In the genomic region with DNA sequence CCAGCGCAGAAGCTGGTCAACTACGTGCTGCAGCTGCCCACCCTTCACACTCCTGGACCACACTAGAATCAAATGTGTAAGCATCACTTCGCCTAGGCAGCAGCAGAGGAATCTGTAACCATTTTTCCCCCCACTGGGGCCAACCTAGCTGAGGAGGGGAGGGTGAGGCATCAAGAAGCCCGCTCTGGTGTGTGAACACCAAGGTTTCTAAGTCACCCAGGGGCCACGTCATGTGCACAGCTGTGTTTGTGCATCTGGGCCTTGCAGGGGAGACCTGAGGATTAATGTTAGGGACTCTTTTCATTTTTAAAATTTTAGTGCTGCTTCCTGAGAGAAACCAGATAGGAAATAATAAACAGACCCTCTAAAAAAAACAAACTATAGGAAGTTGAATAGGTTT, we compare ENCODE assay signal across 21 mouse cellular contexts.
DNase-seq lines count a peak whose midpoint lies in the region; ATAC-seq lines count a peak whose summit lies in the region.
"Had no signal": no experiment of that assay in that cellular context is flagged by ENCODE, and none has a peak within 500 bp of the region (broad histone marks: within the 10 kb centered on the region; RNA-seq: fewer than 3 reads in every experiment).

No protein-coding gene starts in this region.

- peaks cover 14% of the 10 kb centered on the region for H3K4me1 ChIP-seq in limb, embryonic 12.5 days (replicated peaks)
- peaks cover 19% of the 10 kb centered on the region for H3K4me1 ChIP-seq in limb, embryonic 10.5 days
- H3K4me1 ChIP-seq: midbrain, embryonic 10.5 days had no signal

- peak; percentile 42 for DNase-seq in embryo, embryonic 10.5 days (ENCODE audit: low spot score)
- DNase-seq in embryo, embryonic 10 days (ENCODE audit: low spot score), result no peak
- no peak for DNase-seq in limb, embryonic 10.5 days (ENCODE audit: low spot score)
- peak; percentile 12 for DNase-seq in thymus, postnatal 4 days
- no peak for DNase-seq in thymus, postnatal 36 days
- no peak for DNase-seq in right cerebral cortex, adult 2 months (ENCODE audit: low spot score in 2 of 2)
- DNase-seq in left cerebral cortex, postnatal 14 days (ENCODE audit: low spot score in 2 of 2), result no peak
- DNase-seq: adrenal gland, postnatal 36 days; cerebellum, postnatal 10 days; gastrocnemius, postnatal 14 days; heart, adult 2 months; kidney, adult 9 months; kidney, postnatal 4 days; lung, adult 18-20 months; lung, postnatal 4 days had no signal

- no peak for ATAC-seq in limb, embryonic 12.5 days (ENCODE audit: insufficient number of reproducible peaks, insufficient read depth, low FRiP score, low TSS enrichment, low read depth)
- ATAC-seq: CD4-positive, CD25-positive, alpha-beta regulatory T cell, adult 4 months; hindbrain, embryonic 16.5 days had no signal

- intact Hi-C loops in left cerebral cortex, postnatal 14 days (cut with DNase I), result no loop called here

- no peaks in the 10 kb centered on the region for H3K9me3 ChIP-seq in limb, embryonic 12.5 days
- no peaks in the 10 kb centered on the region for H3K9me3 ChIP-seq in limb, embryonic 10.5 days (replicated peaks)
- H3K9me3 ChIP-seq: embryonic facial prominence, embryonic 13.5 days; midbrain, embryonic 10.5 days had no signal

- no peak overlapping the region for H3K9ac ChIP-seq in limb, embryonic 12.5 days (replicated peaks)
- H3K9ac ChIP-seq: embryonic facial prominence, embryonic 13.5 days had no signal

- 54% methylated on average over 5 of the region's 5 CpGs for WGBS in limb, embryonic 12.5 days
- 90% methylated on average over 5 of the region's 5 CpGs for WGBS in limb, embryonic 10.5 days

- no peak overlapping the region for H3K4me2 ChIP-seq in limb, embryonic 12.5 days
- H3K4me2 ChIP-seq: embryonic facial prominence, embryonic 13.5 days had no signal

- H3K27ac ChIP-seq in limb, embryonic 12.5 days, result peak overlapping the region; percentile 64; the same call in 1 of the 2 replicates
- no peak overlapping the region for H3K27ac ChIP-seq in limb, embryonic 10.5 days
- H3K27ac ChIP-seq: embryonic facial prominence, embryonic 13.5 days; heart, adult 2 months; midbrain, embryonic 10.5 days had no signal

- H3K4me3 ChIP-seq in limb, embryonic 12.5 days (replicated peaks), result no peak overlapping the region
- no peak overlapping the region for H3K4me3 ChIP-seq in limb, embryonic 10.5 days
- H3K4me3 ChIP-seq: embryonic facial prominence, embryonic 13.5 days; heart, adult 2 months; midbrain, embryonic 10.5 days had no signal

- H3K36me3 ChIP-seq in limb, embryonic 12.5 days, result no peaks in the 10 kb centered on the region
- no peaks in the 10 kb centered on the region for H3K36me3 ChIP-seq in limb, embryonic 10.5 days
- H3K36me3 ChIP-seq: embryonic facial prominence, embryonic 13.5 days; G1E; midbrain, embryonic 10.5 days had no signal

- no peaks in the 10 kb centered on the region for H3K27me3 ChIP-seq in limb, embryonic 12.5 days
- H3K27me3 ChIP-seq in limb, embryonic 10.5 days (ENCODE audit: low read depth, poor library complexity, severe bottlenecking), result no peaks in the 10 kb centered on the region
- H3K27me3 ChIP-seq: embryonic facial prominence, embryonic 13.5 days had no signal

Comparison
In these comparisons a context has a peak if more than half of its experiments do, and no peak if none do; other contexts are left out.
1. DNase-seq: peak in embryo, embryonic 10.5 days (single experiment) and thymus, postnatal 4 days (single experiment); none in embryo, embryonic 10 days (single experiment), limb, embryonic 10.5 days (single experiment), thymus, postnatal 36 days (0 of 2), right cerebral cortex, adult 2 months (0 of 2) and left cerebral cortex, postnatal 14 days (0 of 2).